Mouse (Mus musculus) CD4-positive helper T cell, adult 2 months (primary cell): ENCODE measurements around the gene Atp1b1.
A peak's percentile ranks its signal among the peaks of the same experiment; 100 is the strongest.

Experiments
- DNase-seq: peaks from one replicate; pipeline ENCODE4 v3.0.0-alpha.2; 2012; ENCODE audit warnings: low read depth, missing footprints, low spot score

Atp1b1 gene

GRCm38 (mm10) chr1:164467406-164467805 lies 9.3 kb upstream of the Atp1b1 start:
- DNase-seq = no peak

- DNase-seq = no peak
Measured at GRCm38 (mm10) chr1:164461726-164462125, 3.6 kb upstream of the Atp1b1 start.

GRCm38 (mm10) chr1:164460921-164461697 lies 3.0 kb upstream of the Atp1b1 start:
- DNase-seq = no peak

- DNase-seq = no peak
Measured at GRCm38 (mm10) chr1:164459127-164459905, 1.2 kb upstream of the Atp1b1 start.

GRCm38 (mm10) chr1:164458621-164459051 lies 481 bp upstream of the Atp1b1 start:
- peak; percentile 43 for DNase-seq

GRCm38 (mm10) chr1:164457531-164458244 lies 467 bp downstream of the Atp1b1 start:
- peak; percentile 83 for DNase-seq

GRCm38 (mm10) chr1:164456731-164457130 lies 1.4 kb downstream of the Atp1b1 start:
- peak; percentile 16 for DNase-seq

GRCm38 (mm10) chr1:164456065-164456464 lies 2.1 kb downstream of the Atp1b1 start:
- no peak for DNase-seq

- peak; percentile 24 for DNase-seq
Measured at GRCm38 (mm10) chr1:164455614-164456013, 2.5 kb downstream of the Atp1b1 start.

- DNase-seq = no peak
Measured at GRCm38 (mm10) chr1:164454747-164455400, 3.3 kb downstream of the Atp1b1 start.

GRCm38 (mm10) chr1:164453739-164454138 lies 4.4 kb downstream of the Atp1b1 start:
- peak; percentile 66 for DNase-seq

GRCm38 (mm10) chr1:164453146-164453545 lies 5.0 kb downstream of the Atp1b1 start:
- DNase-seq = no peak

GRCm38 (mm10) chr1:164452580-164452979 lies 5.6 kb downstream of the Atp1b1 start:
- DNase-seq = no peak

- no peak for DNase-seq
Measured at GRCm38 (mm10) chr1:164451346-164451745, 6.8 kb downstream of the Atp1b1 start.

GRCm38 (mm10) chr1:164450644-164451043 lies 7.5 kb downstream of the Atp1b1 start:
- DNase-seq = no peak

- DNase-seq = no peak
Measured at GRCm38 (mm10) chr1:164450231-164450630, 7.9 kb downstream of the Atp1b1 start.

- no peak for DNase-seq
Measured at GRCm38 (mm10) chr1:164449626-164450025, 8.5 kb downstream of the Atp1b1 start.

GRCm38 (mm10) chr1:164447521-164447920 lies 10.6 kb downstream of the Atp1b1 start:
- no peak for DNase-seq

GRCm38 (mm10) chr1:164446535-164446934 lies 11.6 kb downstream of the Atp1b1 start:
- no peak for DNase-seq

GRCm38 (mm10) chr1:164445620-164446162 lies 12.5 kb downstream of the Atp1b1 start:
- no peak for DNase-seq

GRCm38 (mm10) chr1:164441408-164441974 lies 16.7 kb downstream of the Atp1b1 start:
- no peak for DNase-seq
